Mouse (Mus musculus) ES-CJ7 (cell line): ENCODE measurements around the gene Col24a1.

ENCODE experiments used
- DNase-seq: peaks from one replicate; pipeline ENCODE4 v3.0.0; 2011; ENCODE audit warnings: low read depth, low spot score

Gene Col24a1

GRCm38 (mm10) chr3:145292337-145293134 lies at the start of gene Col24a1:
Gene Col24a1, plus strand, starts transcription at chr3:145292472.
- DNase-seq: peak; percentile 21

- DNase-seq: no peak
Observed at GRCm38 (mm10) chr3:145248040-145248439, 44.2 kb upstream of the Col24a1 start.

- DNase-seq: no peak
Observed at GRCm38 (mm10) chr3:145253066-145253465, 39.2 kb upstream of the Col24a1 start.

- DNase-seq: no peak
Observed at GRCm38 (mm10) chr3:145254764-145255396, 37.4 kb upstream of the Col24a1 start.

- DNase-seq: no peak
Observed at GRCm38 (mm10) chr3:145256647-145257046, 35.6 kb upstream of the Col24a1 start.

GRCm38 (mm10) chr3:145259678-145260077 lies 32.6 kb upstream of the Col24a1 start:
- DNase-seq: no peak

GRCm38 (mm10) chr3:145263131-145263530 lies 29.1 kb upstream of the Col24a1 start:
- no peak for DNase-seq

GRCm38 (mm10) chr3:145268066-145268465 lies 24.2 kb upstream of the Col24a1 start:
- DNase-seq: no peak

- DNase-seq: no peak
Observed at GRCm38 (mm10) chr3:145274191-145274590, 18.1 kb upstream of the Col24a1 start.

- DNase-seq: peak; percentile 3
Observed at GRCm38 (mm10) chr3:145293207-145293606, 935 bp downstream of the Col24a1 start.

GRCm38 (mm10) chr3:145293623-145294307 lies 1.5 kb downstream of the Col24a1 start:
- DNase-seq: no peak

GRCm38 (mm10) chr3:145299980-145300591 lies 7.8 kb downstream of the Col24a1 start:
- no peak for DNase-seq

GRCm38 (mm10) chr3:145305311-145305710 lies 13.0 kb downstream of the Col24a1 start:
- no peak for DNase-seq

- DNase-seq: no peak
Observed at GRCm38 (mm10) chr3:145307209-145307608, 14.9 kb downstream of the Col24a1 start.

GRCm38 (mm10) chr3:145320587-145321274 lies 28.5 kb downstream of the Col24a1 start:
- DNase-seq: no peak

- no peak for DNase-seq
Observed at GRCm38 (mm10) chr3:145325402-145325801, 33.1 kb downstream of the Col24a1 start.

GRCm38 (mm10) chr3:145331642-145332041 lies 39.4 kb downstream of the Col24a1 start:
- no peak for DNase-seq

- DNase-seq: no peak
Observed at GRCm38 (mm10) chr3:145334046-145334445, 41.8 kb downstream of the Col24a1 start.

GRCm38 (mm10) chr3:145337161-145337560 lies 44.9 kb downstream of the Col24a1 start:
- DNase-seq: no peak

GRCm38 (mm10) chr3:145339851-145340499 lies 47.7 kb downstream of the Col24a1 start:
- DNase-seq: no peak

GRCm38 (mm10) chr3:145348690-145349089 lies 56.4 kb downstream of the Col24a1 start:
- no peak for DNase-seq
